In genomic region chr2:12227243-12227642, GRCm38 (mm10) we compare ENCODE assay signal across 25 mouse cellular contexts.
"Had no signal": no experiment of that assay in that cellular context is flagged by ENCODE, and none has a peak within 500 bp of the region (broad histone marks: within the 10 kb centered on the region; RNA-seq: fewer than 3 reads in every experiment).

No protein-coding gene starts in this region.

- H3K9ac ChIP-seq: heart, embryonic 12.5 days; hindbrain, embryonic 12.5 days; hindbrain, embryonic 14.5 days; kidney, embryonic 15.5 days; limb, embryonic 13.5 days; limb, embryonic 15.5 days; liver, embryonic 12.5 days had no signal

- ATAC-seq: hindbrain, postnatal 0 days; intestine, embryonic 16.5 days; liver, embryonic 12.5 days had no signal

- H3K36me3 ChIP-seq: heart, embryonic 10.5 days; heart, embryonic 12.5 days; hindbrain, embryonic 10.5 days; hindbrain, embryonic 12.5 days; limb, embryonic 13.5 days; limb, embryonic 15.5 days; liver, embryonic 12.5 days had no signal

- H3K9me3 ChIP-seq: heart, embryonic 10.5 days; heart, embryonic 12.5 days; hindbrain, embryonic 10.5 days; hindbrain, embryonic 12.5 days; kidney, embryonic 15.5 days; limb, embryonic 13.5 days; limb, embryonic 15.5 days; liver, embryonic 12.5 days had no signal

- H3K4me3 ChIP-seq: heart, adult 2 months; heart, embryonic 10.5 days; heart, embryonic 12.5 days; hindbrain, embryonic 10.5 days; hindbrain, embryonic 12.5 days; kidney, embryonic 15.5 days; limb, embryonic 13.5 days; limb, embryonic 15.5 days; liver, embryonic 12.5 days had no signal

- H3K4me1 ChIP-seq: hindbrain, embryonic 12.5 days; limb, embryonic 15.5 days; liver, embryonic 12.5 days had no signal

- H3K27ac ChIP-seq: heart, adult 2 months; heart, embryonic 10.5 days; hindbrain, embryonic 10.5 days; hindbrain, embryonic 12.5 days; hindbrain, embryonic 14.5 days; hindbrain, postnatal 0 days; kidney, embryonic 15.5 days; kidney, postnatal 0 days; limb, embryonic 13.5 days; limb, embryonic 15.5 days; liver, embryonic 12.5 days had no signal

- DNase-seq: gastrocnemius, postnatal 25 days; heart, adult 11 months; heart, adult 2 months; heart, postnatal 10 days; heart, postnatal 4 days; kidney, adult 11 months; kidney, adult 2 months; kidney, adult 9 months; kidney, postnatal 14 days; kidney, postnatal 36 days; layer of hippocampus, adult 9-11 months; layer of hippocampus, postnatal 36 days; left cerebral cortex, postnatal 4 days had no signal

- H3K27me3 ChIP-seq: heart, embryonic 12.5 days; hindbrain, embryonic 12.5 days; kidney, embryonic 15.5 days; limb, embryonic 13.5 days; limb, embryonic 15.5 days; liver, embryonic 12.5 days had no signal

- H3K4me2 ChIP-seq: heart, embryonic 12.5 days; hindbrain, embryonic 12.5 days; hindbrain, embryonic 14.5 days; kidney, embryonic 15.5 days; limb, embryonic 13.5 days; limb, embryonic 15.5 days; liver, embryonic 12.5 days had no signal
